Mouse (Mus musculus): ENCODE data around the gene Rab3gap2.

GRCm38 (mm10) chr1:185226889-185227288 lies 23.0 kb downstream of the Rab3gap2 start:
- no peak for TF ChIP-seq POLR2A (IDR thresholded peaks at IDR 0.05; ENCODE audit: insufficient read depth, low read length)
- no peak for TF ChIP-seq CTCF (IDR thresholded peaks at IDR 0.05; ENCODE audit: low read depth, low read length)
- TF ChIP-seq EP300 (IDR thresholded peaks at IDR 0.05; ENCODE audit: insufficient read depth, low read depth, low read length), result no peak
